Mouse (Mus musculus): ENCODE results near the gene Ypel4. TPM values are rescaled to one million over a fixed set of nuclear protein-coding genes. Genes with fewer than 3 reads are reported as not detected.
A peak's percentile ranks its signal among the peaks of the same experiment; 100 is the strongest.
"Not testable (repeated sequence)": the region's sequence is repeated elsewhere in the genome, so short reads cannot be mapped to it uniquely, and the experiment has no call there.

Ypel4 gene
- polyA plus RNA-seq, 2 experiments from 2014 or later: 0.64 to 1.1 TPM

DNA sequence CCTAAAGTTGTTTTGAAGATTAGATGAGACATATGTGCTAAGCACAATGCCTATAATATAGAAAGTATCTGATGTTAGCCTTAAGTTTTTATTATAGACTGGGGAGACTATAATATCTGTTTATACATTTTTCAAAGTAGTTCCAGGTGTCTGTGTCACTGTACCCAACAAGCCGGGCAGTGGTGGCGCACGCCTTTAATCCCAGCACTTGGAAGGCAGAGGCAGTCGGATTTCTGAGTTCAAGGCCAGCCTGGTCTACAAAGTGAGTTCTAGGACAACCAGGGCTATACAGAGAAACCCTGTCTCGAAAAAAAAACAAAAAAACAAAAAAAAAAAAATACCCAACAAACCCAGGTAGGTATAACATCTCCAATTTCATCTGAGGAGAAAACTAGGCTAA, 5.7 kb upstream of the Ypel4 start:
- ATAC-seq: not testable (repeated sequence)

DNA sequence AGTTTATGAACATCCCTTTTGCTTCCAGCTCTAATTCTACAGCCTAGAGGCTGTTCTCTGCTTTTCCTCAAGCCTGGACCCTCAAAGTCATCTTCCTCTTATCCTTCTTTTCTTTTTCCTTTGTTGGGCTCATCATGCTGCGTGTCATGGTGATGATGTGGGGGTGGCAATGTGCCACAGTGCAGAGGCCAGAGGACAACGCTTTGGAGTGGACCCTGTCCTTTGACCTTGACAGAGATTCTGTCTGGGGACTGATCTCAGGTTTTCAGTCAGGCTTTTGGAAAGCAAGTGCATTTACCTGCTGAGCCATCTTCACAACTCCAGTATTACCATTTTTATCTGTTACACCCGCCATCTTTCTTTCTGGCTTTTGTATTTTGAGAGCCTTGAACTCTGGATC, 2.7 kb upstream of the Ypel4 start:
- ATAC-seq: no peak

DNA sequence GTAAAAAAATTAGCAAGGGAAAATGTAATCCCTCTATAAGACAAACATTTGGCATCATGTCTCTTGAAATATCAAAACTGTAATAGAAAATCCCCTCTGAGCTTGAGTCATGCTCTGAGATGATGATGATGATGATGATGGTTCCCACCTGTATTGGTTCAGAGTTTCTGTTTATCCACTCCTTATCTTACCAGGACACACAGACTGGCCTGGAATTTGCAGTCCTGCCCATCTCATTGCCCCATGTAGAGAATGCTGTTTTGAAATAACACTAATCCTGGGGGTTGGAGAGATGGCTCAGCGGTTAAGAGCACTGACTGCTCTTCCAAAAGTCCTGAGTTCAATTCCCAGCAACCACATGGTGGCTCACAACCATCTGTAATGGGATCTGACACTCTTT, 1.5 kb upstream of the Ypel4 start:
- ATAC-seq: no peak

DNA sequence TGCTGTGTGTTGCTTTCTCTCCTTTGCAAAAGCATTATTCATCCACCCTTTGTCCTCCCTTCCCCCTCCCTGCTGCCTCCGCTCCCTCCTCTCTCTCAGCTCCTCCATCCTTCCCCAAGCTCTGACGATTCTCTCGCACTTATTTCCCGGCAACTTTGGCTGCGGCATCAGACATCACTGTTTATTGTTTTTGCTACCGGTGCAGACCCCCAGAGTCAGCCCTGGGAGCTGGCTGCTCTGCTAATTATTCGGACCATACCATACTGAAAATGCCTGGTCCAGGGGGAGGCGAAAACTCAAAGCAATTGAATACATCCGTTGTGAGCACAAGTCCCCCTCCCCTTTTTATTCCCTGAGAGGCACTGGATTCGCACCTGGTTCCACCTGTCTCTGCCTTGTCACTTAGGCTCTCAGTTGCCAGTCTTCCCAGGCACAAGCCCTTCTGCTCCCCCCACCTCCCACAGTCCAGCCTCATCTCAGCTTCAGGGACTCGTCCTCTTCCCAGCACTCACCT, 550 bp downstream of the Ypel4 start:
- ATAC-seq: peak; percentile 37

DNA sequence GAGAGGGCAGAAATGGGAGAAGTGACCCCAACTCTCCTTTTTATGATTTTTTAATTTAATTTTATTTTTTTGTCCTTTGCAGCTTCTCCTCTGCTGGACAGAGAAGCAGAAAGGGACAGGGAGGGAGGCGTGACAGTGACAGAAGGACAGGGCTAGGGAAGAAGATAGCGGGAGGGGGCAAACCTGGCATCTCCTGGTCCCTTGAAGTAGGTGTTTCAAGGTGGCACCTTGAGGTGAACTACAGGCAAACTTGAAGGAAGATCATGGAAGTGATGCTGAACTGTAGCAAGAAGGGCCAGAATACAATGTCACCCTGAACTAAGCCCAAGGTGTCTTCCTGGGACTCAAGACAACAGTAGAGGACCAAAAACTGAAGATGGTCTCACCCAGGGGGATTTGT, 1.1 kb downstream of the Ypel4 start:
- ATAC-seq: no peak

DNA sequence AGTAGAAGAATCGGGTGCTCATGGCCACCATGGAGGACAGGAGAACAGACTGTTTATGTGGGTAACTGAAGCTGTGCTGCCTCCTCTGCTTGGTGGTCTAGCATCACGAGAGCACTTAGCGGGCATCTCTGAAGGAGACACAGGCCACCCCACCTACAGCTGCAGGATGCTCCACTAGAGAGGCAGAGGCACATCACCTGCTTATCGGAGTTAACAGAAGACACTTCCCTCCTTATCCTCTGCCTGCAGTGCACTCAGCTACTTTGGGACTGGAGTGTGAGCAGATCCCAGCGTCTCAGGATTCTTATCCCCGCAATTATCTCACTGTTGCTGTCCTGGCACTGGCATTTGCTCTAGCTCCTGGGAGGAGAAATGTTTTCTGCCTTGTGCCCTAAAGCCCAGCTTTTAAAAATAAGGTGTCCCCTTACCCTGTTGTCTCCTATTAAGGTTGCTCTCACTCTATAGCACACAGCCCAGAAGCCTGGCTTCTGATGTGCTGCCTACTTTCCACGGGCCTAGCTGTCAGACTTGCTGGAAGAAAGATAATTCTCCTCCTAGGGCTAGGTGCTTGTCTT, 1.6 kb downstream of the Ypel4 start:
- no peak for ATAC-seq

DNA sequence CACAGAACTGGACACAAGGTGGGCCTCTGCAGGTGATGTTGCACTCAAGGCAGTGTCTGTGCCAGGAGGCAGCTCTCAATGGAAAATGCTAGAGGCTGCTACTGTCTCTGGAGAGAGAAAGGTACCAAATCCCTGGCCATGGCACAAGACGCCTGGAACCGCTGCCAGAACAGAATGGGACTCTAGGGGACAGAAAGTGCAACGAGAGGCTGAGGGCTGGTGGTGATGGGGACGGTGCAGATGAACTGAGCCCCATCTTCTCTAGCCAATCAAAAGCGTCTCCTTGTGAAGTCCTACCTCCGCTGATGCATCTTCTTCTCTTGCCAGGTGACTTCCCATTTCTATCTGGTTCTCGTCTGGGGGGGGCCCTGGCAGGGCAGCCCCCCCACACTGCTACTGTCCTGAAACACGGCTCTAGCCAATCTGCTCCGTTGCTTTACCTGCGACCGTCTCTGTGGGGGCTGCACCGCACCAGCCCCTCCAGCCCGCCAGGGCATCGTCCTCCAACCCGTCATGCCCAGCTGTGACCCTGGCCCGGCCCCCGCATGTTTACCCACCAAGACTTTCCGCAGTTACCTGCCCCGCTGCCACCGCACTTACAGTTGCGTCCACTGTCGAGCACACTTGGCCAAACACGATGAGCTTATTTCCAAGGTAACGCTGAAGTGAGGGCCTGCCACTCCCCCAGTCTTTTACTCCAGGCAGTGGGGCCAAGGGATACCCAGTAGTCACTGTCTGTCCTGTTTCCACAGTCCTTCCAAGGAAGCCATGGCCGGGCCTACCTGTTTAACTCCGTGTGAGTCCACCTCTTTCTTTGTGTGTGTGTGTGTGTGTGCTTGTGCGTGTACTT, 2.7 kb downstream of the Ypel4 start:
- ATAC-seq: no peak

DNA sequence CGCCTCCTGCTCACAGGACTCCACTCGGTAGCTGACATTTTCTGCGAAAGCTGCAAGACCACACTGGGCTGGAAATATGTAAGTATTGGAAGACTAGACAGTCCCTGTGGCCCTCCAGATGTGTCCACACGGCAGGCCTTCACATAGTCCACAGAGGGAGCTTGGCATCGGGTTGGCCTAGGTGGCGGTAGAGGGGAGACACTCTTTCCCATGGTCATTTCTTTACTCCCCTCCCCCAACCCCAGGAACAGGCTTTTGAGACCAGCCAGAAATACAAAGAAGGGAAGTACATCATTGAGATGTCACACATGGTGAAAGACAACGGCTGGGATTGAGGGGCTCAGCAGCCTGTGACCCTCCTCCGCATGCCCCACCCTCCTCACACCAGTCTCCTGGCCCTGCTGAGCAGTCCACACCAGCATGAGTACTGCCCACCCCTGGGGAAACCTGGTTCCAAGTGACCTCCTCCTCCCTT, 3.6 kb downstream of the Ypel4 start:
- no peak for ATAC-seq

DNA sequence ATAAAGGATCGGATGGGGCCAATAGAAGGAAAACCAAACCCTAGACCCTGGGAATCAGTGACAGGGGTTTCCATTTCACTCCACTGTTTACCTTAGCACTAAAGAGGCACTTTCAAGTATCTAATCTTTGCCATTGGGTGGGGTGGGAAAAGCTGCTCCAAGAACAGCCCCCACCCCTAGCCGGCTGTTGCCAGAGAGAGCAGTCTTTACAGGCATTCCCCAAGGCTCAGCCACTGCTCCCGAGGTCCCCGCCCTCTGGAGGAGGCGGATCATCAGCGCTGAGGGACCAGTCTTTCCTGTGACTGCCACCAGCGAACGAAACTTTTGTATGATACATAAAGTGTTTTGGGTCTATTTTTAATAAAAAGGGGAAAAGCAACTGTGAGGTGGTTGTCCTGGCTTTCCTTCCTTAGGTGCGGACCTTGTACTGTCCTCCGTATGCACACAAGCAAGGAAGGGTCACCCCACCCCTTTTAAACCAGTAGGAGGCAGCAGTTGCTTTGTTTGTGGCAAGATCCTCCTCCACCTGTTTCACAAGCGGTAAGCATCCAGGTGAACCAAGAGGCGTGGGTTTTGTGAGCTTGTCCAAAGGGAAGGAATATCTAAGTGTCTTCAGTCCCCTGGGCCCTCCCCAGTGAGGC, 4.5 kb downstream of the Ypel4 start:
- ATAC-seq: no peak

DNA sequence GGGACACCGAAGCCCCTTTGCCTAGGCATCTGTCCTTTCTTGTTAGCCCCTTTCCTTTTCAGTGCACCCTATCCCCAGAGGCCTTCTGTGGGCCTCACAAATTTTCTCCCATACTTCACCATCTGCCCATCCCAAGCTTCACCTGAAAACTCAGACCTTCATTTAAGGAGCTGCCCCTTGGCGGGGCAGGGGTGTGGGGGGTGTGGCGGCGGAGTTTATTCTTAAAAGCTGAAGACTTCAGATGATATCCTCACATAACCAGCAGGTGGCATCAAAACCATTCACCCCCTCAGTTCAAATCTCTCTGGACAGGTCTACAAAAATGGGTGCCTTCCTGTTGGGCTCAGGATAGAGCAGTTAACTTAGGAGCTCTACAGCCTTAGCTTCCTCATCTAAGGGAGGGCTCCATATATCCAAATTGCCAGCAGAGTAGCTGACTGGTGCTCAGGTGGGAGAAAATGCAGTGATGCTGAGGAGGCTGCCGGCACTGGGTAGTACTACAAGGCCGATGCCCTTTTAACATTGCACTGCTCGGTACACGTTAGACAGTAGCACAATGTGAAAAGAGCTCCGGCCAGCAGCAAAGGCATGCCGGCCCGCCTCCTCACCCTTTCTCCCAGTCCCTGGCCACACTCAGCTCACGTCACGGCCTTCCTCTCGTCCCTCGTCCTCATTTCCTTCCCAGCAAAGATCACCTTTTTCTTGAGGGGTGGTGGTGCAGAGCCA, 6.9 kb downstream of the Ypel4 start:
- peak; percentile 44 for ATAC-seq

DNA sequence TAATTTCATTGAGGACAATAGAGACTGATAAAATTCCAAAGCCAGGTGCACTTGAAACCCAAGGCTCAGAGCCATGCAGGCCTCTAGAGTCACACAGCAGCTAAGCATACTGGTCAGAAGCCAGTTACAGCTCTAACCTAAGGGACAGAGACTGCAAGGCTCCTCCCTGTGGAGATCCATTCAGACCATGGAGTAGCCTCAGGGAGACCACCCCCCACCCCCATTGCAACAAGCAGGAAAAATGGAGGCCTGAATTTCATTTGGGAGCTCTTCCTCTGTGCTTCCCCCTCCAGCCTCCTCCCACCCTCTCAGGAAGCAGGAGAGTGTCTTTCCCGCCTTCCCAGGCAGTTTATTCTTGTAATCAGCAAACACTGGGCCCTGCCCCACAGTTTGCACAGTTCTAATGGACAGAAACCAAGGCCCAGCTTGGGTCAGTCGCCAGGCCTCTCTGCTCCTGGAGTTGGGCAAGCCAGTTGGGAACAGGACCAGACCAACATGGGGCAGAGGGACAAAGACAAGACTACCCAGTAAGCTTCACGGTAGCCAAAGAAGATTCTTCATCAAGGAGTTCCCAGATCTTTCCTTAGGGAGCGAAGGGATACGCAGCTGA, 8.1 kb downstream of the Ypel4 start:
- ATAC-seq: no peak

DNA sequence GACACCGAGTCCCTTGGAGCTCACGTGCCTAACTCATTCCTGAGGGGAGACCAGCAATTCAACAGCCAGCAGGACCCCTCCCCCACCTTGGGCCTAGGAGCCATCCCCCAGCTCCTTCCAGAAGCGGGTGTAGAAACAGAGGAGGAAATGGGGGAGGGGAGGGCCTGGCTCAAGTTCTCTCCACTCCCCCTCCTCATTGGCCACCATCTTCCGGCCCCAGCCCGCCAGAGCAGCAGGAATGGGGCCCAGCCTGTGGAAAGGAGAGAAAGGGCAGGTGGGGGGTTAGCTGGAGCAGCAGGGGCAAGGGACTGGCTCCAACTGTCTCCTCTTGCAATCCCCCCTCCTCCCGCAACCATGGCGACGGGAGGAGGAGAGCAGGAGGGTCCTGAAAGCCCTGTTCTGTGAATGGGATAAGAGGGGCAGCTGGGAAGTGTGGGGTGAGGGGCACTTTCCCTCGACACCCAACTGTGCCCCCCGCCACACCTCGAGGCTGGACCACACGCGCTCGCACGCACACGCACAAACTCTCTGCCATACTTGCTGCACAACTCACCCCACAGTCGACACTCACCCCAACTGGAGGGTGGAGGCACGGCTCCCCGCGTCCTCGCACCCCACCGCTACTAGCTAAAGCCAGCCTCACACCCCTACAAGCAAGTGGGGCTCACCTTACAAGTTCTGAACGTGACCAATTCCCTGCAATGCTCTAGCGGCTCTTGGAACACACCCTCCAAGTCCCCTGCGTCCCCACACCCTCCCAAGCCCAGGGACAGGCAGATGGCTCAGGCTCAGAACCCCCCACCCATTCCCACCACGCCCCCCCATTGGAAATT, 8.8 kb downstream of the Ypel4 start:
- ATAC-seq: no peak

DNA sequence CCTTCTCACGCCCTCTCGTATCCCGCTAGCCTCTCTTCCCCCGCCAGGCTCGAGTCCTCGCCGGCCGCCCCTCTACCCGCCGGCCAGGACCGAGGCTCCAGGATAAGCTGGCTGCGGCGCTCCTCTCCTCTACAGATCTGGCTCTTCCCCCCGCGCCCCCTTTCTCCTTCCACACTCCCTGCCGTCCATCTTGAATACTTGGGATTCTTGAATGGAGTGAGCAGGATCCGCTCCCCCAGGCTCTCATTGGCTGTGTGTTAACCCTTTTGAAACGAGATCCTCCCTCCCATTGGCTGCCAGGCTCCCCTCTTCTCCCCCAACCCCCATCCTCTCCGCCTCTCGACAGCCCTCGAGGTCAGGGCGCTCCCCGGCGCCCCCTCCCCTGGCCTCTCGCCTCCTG, 9.7 kb downstream of the Ypel4 start, which contains the start of gene Gm19426:
Gm19426 (minus strand) TSS at position 95 of the 400 bp plus-strand sequence.
- ATAC-seq: no peak

DNA sequence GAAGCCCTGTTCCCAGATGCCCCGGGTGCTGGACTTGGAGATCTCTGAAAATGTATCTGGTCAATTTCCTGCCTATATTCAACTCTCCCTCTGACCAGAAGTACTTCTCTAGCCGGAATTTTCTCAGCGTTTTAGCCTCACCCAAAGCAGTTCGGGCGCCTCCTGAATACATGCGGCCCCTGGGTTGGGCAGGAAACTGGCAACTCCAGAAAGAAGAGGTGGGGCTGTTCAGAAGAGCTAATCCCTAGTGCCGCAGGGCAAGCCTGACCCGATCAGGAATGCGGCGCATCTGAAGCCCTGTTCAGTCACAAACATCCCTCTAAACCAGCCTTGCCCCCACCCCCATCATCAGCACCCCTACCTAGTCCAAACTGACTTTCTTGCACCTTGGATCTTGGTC, 10.3 kb downstream of the Ypel4 start:
- no peak for ATAC-seq

DNA sequence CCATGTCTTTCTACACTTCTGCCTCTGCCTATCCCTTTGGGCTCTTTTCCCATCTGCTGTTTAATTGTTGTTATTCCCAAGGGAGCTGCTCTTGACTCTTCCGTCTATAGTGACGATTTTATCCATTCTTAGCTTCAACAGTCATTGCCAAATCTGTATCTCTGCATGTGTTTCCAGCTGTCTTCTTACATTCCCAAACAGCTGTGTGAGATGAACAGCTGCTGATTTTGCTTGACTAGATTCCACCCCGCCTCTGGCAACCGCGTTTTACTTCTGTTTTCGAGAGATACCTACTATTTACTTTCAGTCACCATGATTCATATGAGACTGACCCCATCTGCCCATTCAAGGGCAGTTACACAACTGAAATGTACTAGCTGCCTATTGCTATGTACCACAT, 16.3 kb downstream of the Ypel4 start:
- ATAC-seq: no peak

DNA sequence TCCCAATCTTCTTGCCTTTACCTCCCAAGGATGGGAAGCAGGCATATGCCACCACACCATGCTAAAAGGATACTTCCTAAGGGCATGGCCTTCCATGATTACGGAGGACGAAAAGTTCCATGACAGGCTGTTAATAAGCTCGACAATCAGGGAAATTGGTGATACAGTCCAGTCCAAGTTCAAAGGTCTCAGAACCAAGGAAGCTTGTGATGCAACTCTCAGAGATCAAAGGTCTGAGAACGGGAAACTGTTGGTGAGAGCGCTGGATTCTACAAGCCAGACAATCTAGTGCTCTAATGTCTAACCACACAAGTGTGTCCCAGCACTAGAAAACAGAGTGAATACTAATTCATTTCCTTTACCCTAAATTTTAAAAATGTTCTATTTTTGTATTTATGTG, 22.4 kb downstream of the Ypel4 start:
- ATAC-seq: no peak

DNA sequence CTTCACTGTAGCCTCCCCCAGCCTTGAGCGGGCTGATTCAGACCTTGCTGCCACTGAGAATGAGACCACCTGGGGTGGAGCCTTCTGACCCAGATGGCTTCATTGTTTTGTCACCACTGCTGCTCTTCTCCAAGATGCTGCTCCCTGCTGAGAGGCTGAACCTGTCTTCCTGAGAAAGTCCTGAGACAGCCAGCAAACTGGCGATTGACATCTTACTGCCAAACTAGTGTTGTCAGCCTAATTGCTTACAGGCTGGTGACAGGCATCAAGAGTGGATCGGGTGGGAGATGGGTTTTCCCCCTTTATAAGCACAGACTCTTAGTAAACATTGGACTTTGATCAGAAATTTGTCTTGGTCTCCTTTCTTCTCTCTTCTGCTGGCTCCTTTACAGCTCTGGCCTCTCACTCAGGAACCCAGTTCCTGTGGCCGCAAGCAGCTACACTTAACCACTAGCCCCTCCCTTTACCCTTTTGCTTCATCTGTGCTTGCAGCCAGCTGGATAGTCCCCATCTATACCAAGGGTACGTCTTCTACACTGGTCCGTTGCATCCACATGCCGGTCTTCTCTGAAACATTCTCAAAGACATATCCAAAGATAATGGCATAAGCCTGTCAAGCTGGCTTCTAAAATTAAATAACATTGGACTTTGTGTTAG, 23.3 kb downstream of the Ypel4 start:
- ATAC-seq: no peak

DNA sequence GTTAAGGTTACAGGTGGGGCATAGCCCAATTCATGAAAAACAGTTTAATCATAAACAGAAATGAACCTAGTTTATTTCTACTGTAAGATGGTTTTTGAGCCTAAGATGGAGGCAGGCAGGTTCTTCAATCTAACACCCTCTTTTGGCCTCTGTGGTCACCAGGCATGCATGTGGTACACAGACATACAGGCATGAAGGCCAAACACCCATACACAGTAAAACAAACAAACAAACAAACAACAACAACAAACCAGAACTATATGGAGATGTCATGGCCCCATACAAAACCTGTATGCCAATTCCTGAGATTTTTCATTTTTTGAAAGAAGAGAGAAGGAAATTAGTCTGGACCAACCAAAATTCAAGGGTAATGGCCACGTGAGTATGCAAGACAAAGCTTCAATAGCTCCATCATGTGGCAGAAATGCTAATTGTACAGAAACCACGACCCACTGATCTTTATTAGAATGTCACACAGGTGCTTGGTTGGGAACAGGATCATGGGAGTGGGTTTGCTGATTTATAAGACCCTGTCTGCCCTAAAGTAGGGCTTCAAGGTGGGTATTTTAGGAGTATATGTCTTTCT, 24.8 kb downstream of the Ypel4 start:
- peak; percentile 72 for ATAC-seq

DNA sequence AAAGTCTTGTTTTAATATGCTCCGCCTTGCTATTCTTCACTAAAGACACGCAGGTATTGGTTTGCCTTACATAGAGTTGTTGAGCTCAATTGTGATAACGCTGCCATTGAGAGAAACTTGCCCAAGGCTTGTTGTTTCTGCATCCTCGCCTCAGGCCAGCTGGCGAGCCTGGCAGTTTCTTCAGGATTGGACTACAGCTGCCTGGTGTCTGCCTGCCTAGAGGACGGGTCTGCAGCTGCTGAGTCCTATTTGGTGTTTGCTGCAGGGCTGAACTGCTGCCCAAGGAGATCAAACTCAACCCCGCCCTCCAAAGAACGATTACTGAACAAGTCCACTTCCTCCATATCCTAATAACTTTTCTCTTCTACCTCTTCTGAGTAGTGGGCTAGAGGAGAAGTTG, 26.9 kb downstream of the Ypel4 start:
- no peak for ATAC-seq

DNA sequence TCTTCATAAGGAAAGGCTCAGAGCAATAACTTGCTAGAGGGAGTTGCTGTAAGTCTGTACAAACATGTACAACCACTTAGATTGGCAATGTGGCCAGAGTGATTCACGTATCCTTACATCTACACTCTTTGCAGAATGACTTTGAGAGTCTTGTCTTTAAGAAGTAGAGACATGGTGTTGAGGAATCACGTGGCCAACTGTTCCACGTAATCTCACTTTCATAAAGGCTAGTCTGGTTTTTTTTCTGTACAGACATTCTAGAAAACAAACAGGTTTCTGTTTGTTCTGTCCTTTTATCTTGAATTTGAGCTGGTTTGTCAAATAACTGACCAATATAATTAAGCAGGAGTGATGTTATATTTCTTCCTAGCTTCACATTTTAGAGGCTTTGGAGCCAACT, 27.5 kb downstream of the Ypel4 start:
- no peak for ATAC-seq

DNA sequence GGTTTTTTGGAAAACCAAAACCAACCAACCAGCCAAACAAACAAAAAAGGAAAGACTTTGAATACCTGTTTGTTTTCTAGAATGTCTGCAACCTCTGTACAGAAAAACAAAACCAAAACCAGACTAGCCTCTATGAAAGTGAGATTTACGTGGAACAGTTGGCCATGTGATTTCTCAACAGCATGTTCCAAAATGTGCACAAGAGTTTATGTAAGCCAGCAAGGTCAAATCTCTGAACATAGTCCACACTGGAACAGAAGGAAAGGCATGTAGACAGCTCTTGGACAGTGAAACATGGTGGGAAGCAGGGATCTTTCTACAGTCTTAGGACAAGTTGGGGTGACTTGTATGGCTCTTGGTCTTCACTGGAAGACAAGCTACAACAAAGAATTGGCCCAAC, 28.0 kb downstream of the Ypel4 start:
- ATAC-seq: no peak
